Mouse (Mus musculus) lung, postnatal 0 days (tissue): ENCODE data around the gene Ttl. TPM values are rescaled to one million over a fixed set of nuclear protein-coding genes. Genes with fewer than 3 reads are reported as not detected.

Source experiments
- ATAC-seq: fragments of 200-750 bp; cut with Nextera tagmentation; 2 replicates; pipeline ENCODE4 v1.8.0; 2017; ENCODE audit warnings: moderate library complexity
- DNase-seq: peaks from one replicate; pipeline ENCODE4 v3.0.0-alpha.2; 2016; ENCODE audit warnings: low spot score
- H3K27ac ChIP-seq: fragments of 300-500 bp; sonication (generic); 2 replicates; pipeline ENCODE4 v1.5.1; 2014; ENCODE audit warnings: antibody characterized with exemption, mild to moderate bottlenecking, low read length, mixed read lengths
- H3K27me3 ChIP-seq: fragments of 300-500 bp; sonication (generic); replicated peaks from 2 replicates; pipeline ENCODE4 v1.6.1; 2014; ENCODE audit warnings: low read length, mixed read lengths; ENCODE audit not compliant: insufficient read depth
- H3K36me3 ChIP-seq: fragments of 300-500 bp; sonication (generic); 2 replicates; pipeline ENCODE4 v1.6.1; 2014; ENCODE audit warnings: low read length, mixed read lengths; ENCODE audit not compliant: insufficient read depth
- H3K4me1 ChIP-seq: fragments of 300-500 bp; sonication (generic); 2 replicates; pipeline ENCODE4 v1.6.1; 2014; ENCODE audit warnings: antibody characterized with exemption, low read depth, low read length, mixed read lengths; ENCODE audit not compliant: insufficient read depth
- H3K4me2 ChIP-seq: fragments of 300-500 bp; sonication (generic); replicated peaks from 2 replicates; pipeline ENCODE4 v1.6.1; 2014; ENCODE audit warnings: low read depth, mild to moderate bottlenecking, low read length, moderate library complexity, mixed read lengths
- H3K4me3 ChIP-seq: fragments of 300-500 bp; sonication (generic); 2 replicates; pipeline ENCODE4 v1.5.1; 2014; ENCODE audit warnings: low read depth, low read length
- H3K9ac ChIP-seq: fragments of 300-500 bp; sonication (generic); replicated peaks from 2 replicates; pipeline ENCODE4 v1.6.1; 2014; ENCODE audit warnings: low read depth, mild to moderate bottlenecking
- H3K9me3 ChIP-seq: fragments of 300-500 bp; sonication (generic); 2 replicates; pipeline ENCODE4 v1.6.1; 2016; ENCODE audit warnings: low read length, mixed read lengths
- CTCF ChIP-seq: IDR thresholded peaks from 2 replicates; pipeline ENCODE4 v1.5.1; 2016; ENCODE audit warnings: antibody characterized with exemption, mild to moderate bottlenecking
- EP300 ChIP-seq: IDR thresholded peaks from 2 replicates; pipeline ENCODE4 v1.6.1; 2016; ENCODE audit warnings: antibody characterized with exemption, mild to moderate bottlenecking, control low read depth
- WGBS: fragments of 180-500 bp; shearing (Covaris S2); extraction: QIAGEN DNeasy Blood & Tissue Kit; methylation state at CpG from one replicate; pipeline ENCODE4 v1.1.7; 2014; 5-methylcytosine and 5-hydroxymethylcytosine counted together
- polyA plus RNA-seq: library from polyadenylated mRNA; unstranded; fragments of >200 nt; fragmentation: Nextera tagmentation; extraction: Ambion mirVana; gene quantifications from 2 replicates; pipeline ENCODE4 v1.2.1, GENCODE M21; 2015

Ttl gene
- polyA plus RNA-seq, 1 experiment from 2014 or later: 10.0 TPM

- ATAC-seq: peak; percentile 28; the same call in 1 of the 2 replicates
- peak; percentile 29 for DNase-seq
- H3K4me1 ChIP-seq: no peaks in the 10 kb centered on the region
- peaks cover 10% of the 10 kb centered on the region; the same call in 1 of the 2 replicates for H3K36me3 ChIP-seq
- H3K4me2 ChIP-seq: no peak overlapping the region
- no peak overlapping the region for H3K9ac ChIP-seq
- H3K27ac ChIP-seq: no peak overlapping the region
- no peaks in the 10 kb centered on the region for H3K27me3 ChIP-seq
- H3K4me3 ChIP-seq: no peak overlapping the region
- WGBS: 69% methylated on average over 2 of the region's 2 CpGs
- H3K9me3 ChIP-seq: no peaks in the 10 kb centered on the region
- TF ChIP-seq EP300: no peak
- TF ChIP-seq CTCF: no peak
Measured at GRCm38 (mm10) chr2:129079194-129079593, 13.5 kb downstream of the Ttl start.

GRCm38 (mm10) chr2:129081097-129081496 is 15.4 kb downstream of the Ttl start:
- 59% methylated on average over 13 of the region's 13 CpGs for WGBS
- TF ChIP-seq CTCF (peak; percentile 37), EP300 (no peak)
- ATAC-seq (no peak), DNase-seq (no peak)
- Histone ChIP-seq H3K4me1 (no peaks in the 10 kb centered on the region), H3K9me3 (no peaks in the 10 kb centered on the region), H3K27me3 (no peaks in the 10 kb centered on the region), H3K4me2 (no peak overlapping the region), H3K4me3 (no peak overlapping the region), H3K9ac (no peak overlapping the region), H3K36me3 (peaks cover 10% of the 10 kb centered on the region; the same call in 1 of the 2 replicates), H3K27ac (no peak overlapping the region)

DNA sequence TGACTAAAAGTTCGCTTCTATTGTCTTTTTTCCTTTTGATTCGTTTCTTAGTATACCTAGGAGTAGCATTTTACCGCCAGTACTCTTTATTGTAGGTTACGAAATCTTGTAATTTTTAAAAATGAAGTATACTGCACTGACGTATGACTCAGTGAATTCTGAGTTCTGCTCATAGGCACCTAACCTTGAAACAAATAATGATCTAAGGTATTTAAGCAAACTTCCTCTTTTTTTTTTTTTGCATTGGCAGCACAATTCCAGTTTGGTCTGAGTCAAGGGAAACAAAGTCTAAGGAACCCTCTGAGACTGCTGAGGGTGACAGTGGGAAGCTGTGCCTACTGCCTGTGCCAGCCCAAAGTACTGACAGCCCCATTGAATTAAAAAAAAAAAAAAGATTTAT is 17.8 kb downstream of the Ttl start:
- Histone ChIP-seq H3K4me2 (no peak overlapping the region), H3K27me3 (no peaks in the 10 kb centered on the region), H3K36me3 (peaks cover 3% of the 10 kb centered on the region; the same call in 1 of the 2 replicates), H3K27ac (no peak overlapping the region), H3K9ac (no peak overlapping the region), H3K4me1 (no peaks in the 10 kb centered on the region), H3K4me3 (no peak overlapping the region), H3K9me3 (no peaks in the 10 kb centered on the region)
- TF ChIP-seq CTCF (no peak), EP300 (no peak)
- ATAC-seq: no peak
- DNase-seq: no peak
- 87% methylated on average over 5 of the region's 5 CpGs for WGBS

DNA sequence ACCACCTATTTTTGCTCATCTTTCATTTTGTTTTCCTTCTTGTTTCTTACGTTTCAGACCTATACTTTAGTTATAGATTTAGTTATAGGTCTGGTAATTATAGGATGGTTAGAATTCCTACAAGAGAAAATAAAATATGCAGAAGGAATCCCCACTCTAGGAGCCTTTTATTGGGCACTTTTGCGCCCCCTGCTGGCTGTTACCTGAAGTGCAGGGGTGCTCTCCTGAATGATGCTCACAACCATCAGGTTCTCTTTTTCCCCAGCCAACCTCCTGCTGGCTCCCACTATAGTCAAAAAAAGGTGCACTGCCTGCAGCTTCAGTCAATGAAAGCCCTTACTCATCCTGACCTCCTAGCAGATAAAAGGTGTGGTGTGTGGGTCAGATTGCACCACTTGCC is 19.2 kb downstream of the Ttl start:
- Histone ChIP-seq H3K4me3 (no peak overlapping the region), H3K36me3 (peaks cover 9% of the 10 kb centered on the region; the same call in 1 of the 2 replicates), H3K27me3 (no peaks in the 10 kb centered on the region), H3K9me3 (no peaks in the 10 kb centered on the region), H3K4me1 (no peaks in the 10 kb centered on the region), H3K4me2 (no peak overlapping the region), H3K9ac (no peak overlapping the region), H3K27ac (no peak overlapping the region)
- DNase-seq (peak; percentile 49), ATAC-seq (no peak)
- TF ChIP-seq EP300: no peak
- TF ChIP-seq CTCF: peak; percentile 76
- 54% methylated on average over 2 of the region's 2 CpGs for WGBS

DNA sequence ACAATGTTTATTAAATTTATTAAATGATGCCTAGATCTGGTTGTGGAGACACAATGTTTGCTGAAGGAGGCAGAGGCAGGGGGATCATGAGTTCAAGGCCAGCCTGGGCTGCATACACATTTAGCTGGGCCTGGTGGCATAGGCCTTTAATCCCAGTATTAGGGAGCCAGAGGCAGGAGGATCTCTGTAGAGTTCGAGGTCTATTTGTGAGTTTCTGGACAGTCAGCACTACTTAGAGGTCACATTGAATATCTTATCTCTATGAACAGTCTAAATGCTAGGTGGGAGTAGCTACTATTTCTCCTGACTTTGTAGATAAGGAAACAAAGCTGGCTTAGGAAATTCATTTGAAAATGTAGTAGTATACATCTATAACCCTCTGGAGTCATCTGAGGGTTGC is 21.8 kb downstream of the Ttl start:
- TF ChIP-seq EP300: no peak
- TF ChIP-seq CTCF: no peak
- no peaks in the 10 kb centered on the region for H3K9me3 ChIP-seq
- H3K9ac ChIP-seq: no peak overlapping the region
- no peaks in the 10 kb centered on the region for H3K4me1 ChIP-seq
- ATAC-seq (no peak), DNase-seq (no peak)
- no peak overlapping the region for H3K27ac ChIP-seq
- no peaks in the 10 kb centered on the region for H3K27me3 ChIP-seq
- 0 out of 2 replicates have a peak, but pooled peaks cover 9% of the 10 kb centered on the region for H3K36me3 ChIP-seq
- 96% methylated on average over 1 of the region's 1 CpGs for WGBS
- no peak overlapping the region for H3K4me3 ChIP-seq
- no peak overlapping the region for H3K4me2 ChIP-seq

- WGBS: 57% methylated on average over 4 of the region's 4 CpGs
- Histone ChIP-seq H3K4me3 (no peak overlapping the region), H3K36me3 (peaks cover 15% of the 10 kb centered on the region; the same call in 1 of the 2 replicates), H3K4me2 (no peak overlapping the region), H3K27me3 (no peaks in the 10 kb centered on the region), H3K9me3 (no peaks in the 10 kb centered on the region), H3K27ac (no peak overlapping the region), H3K4me1 (no peaks in the 10 kb centered on the region), H3K9ac (no peak overlapping the region)
- ATAC-seq (no peak), DNase-seq (no peak)
- no peak for TF ChIP-seq CTCF
- TF ChIP-seq EP300: no peak
Measured at GRCm38 (mm10) chr2:129090370-129090769, 24.6 kb downstream of the Ttl start.

DNA sequence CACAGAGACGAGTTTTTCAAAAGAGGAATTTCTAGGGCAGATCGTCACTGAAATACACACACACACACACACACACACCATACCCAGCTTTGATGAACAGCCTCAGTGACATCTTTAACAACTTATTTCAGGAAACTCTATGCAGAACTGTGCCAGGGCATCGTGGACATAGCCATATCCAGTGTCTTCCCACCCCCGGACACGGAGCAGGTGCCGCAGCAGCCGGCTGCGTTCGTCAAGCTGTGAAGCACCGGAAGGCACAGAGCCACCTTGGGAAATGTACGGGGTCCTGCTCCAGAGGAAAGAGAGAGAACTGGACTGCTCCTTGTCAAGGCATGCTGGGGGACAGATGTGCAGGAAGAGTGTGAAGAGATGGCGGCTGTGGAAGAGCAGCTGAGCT is 27.1 kb downstream of the Ttl start:
- Histone ChIP-seq H3K9me3 (no peaks in the 10 kb centered on the region), H3K27ac (no peak overlapping the region), H3K4me3 (no peak overlapping the region), H3K4me2 (no peak overlapping the region), H3K36me3 (peaks cover 15% of the 10 kb centered on the region; the same call in 1 of the 2 replicates), H3K27me3 (no peaks in the 10 kb centered on the region), H3K4me1 (no peaks in the 10 kb centered on the region), H3K9ac (no peak overlapping the region)
- ATAC-seq (no peak), DNase-seq (no peak)
- 88% methylated on average over 12 of the region's 12 CpGs for WGBS
- TF ChIP-seq CTCF: no peak
- no peak for TF ChIP-seq EP300
